Mouse (Mus musculus): ENCODE measurements at regions not wholly inside any gene's neighbourhood (a gene's known extent, or its start where the extent isn't known, plus 50 kb on each side); places are given as distances from the start of the nearest gene placed in this dataset.

GRCm38 (mm10) chr12:15970262-15970661, 153.5 kb upstream of the Trib2 start:
- TF ChIP-seq CTCF (IDR thresholded peaks at IDR 0.05; ENCODE audit: low read depth) (no peak), EP300 (IDR thresholded peaks at IDR 0.05; ENCODE audit: low read depth) (no peak)
